Mouse (Mus musculus): ENCODE results near the gene Rflnb. TPM values are rescaled to one million over a fixed set of nuclear protein-coding genes. Genes with fewer than 3 reads are reported as not detected.

Rflnb gene
- polyA plus RNA-seq, 1 experiment from 2014 or later, result 55.6 TPM

DNA sequence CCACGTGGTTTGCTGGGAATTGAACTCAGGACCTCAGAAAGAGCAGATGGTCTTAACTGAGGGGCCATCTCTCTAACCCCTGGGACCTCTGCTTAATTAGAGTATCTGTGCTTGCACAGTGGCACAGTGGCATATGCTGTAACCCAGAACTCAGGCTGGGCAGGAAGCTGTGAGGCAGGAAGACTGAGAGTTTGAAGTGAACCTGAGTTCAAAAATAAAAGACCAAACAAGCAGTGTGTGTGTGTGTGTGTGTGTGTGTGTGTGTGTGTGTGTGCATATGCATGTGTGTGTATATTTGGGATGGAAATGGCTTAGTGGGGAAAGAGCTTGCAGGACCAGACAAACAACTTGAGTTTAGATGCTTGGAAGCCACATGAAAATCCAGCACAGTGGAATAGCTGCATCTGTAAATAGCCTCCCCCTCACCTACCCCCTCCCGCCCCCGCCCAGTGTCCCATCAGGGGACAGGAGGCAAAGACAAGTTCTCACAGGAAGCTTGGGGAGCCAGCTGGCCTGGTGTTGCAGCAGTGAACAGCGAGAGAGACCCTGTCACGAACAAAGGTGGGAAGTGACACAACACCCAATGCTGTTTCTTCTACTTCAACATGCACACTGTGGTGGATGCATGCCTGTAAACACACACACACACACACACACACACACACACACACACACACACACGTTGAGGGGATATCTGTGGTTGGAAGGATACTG, 10.2 kb upstream of the Rflnb start:
- Histone ChIP-seq H3K27me3 (no peaks in the 10 kb centered on the region), H3K4me2 (replicated peaks) (no peak overlapping the region), H3K4me1 (peaks cover 23% of the 10 kb centered on the region), H3K36me3 (no peaks in the 10 kb centered on the region), H3K27ac (replicated peaks) (no peak overlapping the region), H3K9ac (no peak overlapping the region), H3K4me3 (replicated peaks) (no peak overlapping the region), H3K9me3 (replicated peaks) (no peaks in the 10 kb centered on the region)
- ATAC-seq (ENCODE audit: insufficient number of reproducible peaks, low FRiP score, low TSS enrichment, low read depth), result no peak; the same call in 1 of the 2 replicates
- whole genome bisulfite sequencing, result 53% methylated on average over 6 of the region's 6 CpGs

- H3K9me3 ChIP-seq (replicated peaks), result no peaks in the 10 kb centered on the region
- no peaks in the 10 kb centered on the region; the same call in 1 of the 2 replicates for H3K4me1 ChIP-seq
- no peaks in the 10 kb centered on the region for H3K27me3 ChIP-seq
- no peaks in the 10 kb centered on the region for H3K36me3 ChIP-seq
- H3K9ac ChIP-seq, result no peak overlapping the region
- no peak overlapping the region for H3K4me2 ChIP-seq (replicated peaks)
- WGBS, result 70% methylated on average over 8 of the region's 8 CpGs
- ATAC-seq (ENCODE audit: insufficient number of reproducible peaks, low FRiP score, low TSS enrichment, low read depth), result no peak
- H3K4me3 ChIP-seq (replicated peaks), result no peak overlapping the region
- no peak overlapping the region for H3K27ac ChIP-seq (replicated peaks)
These were observed 7.6 kb upstream of the Rflnb start for GRCm38 (mm10) chr11:76035182-76035581.

DNA sequence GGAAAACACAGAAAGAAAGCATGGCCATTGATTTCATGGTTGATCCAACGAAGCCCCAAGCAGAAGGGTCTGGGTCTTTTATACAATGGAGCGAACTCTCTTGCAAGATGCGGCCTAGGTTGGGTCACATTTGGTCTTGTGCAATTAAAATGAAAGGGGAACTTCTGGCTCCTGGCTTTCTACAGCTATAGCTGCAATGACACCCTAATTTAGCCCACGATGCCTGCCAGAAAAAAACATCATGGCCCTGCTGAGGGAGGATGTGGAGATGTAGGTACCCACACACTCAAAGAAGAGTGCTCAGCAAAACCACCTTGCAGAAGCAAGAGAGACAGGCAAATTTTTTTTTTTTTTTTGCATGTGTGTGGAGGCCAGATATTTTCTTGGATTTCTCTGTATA, 6.3 kb upstream of the Rflnb start:
- Histone ChIP-seq H3K4me2 (replicated peaks) (no peak overlapping the region), H3K4me1 (peaks cover 8% of the 10 kb centered on the region; the same call in 1 of the 2 replicates), H3K9ac (no peak overlapping the region), H3K4me3 (replicated peaks) (no peak overlapping the region), H3K27ac (replicated peaks) (no peak overlapping the region), H3K9me3 (replicated peaks) (no peaks in the 10 kb centered on the region), H3K36me3 (no peaks in the 10 kb centered on the region), H3K27me3 (no peaks in the 10 kb centered on the region)
- 71% methylated on average over 4 of the region's 4 CpGs for WGBS
- ATAC-seq (ENCODE audit: insufficient number of reproducible peaks, low FRiP score, low TSS enrichment, low read depth), result no peak

DNA sequence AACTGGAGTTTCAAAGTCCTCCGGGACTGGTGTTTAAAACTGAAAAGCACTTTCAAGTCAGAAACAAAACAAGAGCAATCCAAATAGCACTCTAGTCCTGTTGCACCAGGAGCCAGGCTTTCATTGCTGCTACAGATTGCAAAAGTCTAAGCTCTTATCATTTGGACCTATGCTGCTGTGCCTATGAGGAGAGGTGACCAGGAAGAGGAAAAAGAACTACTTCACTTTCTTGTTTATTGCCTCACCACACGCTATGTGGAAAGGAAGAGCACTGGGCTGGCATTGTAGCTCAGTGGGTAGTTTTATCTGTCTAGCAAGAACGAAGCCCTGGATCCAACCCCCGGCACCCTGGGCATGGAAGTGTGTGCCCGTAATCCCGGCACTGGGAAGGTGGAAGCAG, 5.8 kb upstream of the Rflnb start:
- 58% methylated on average over 6 of the region's 6 CpGs for WGBS
- no peaks in the 10 kb centered on the region for H3K27me3 ChIP-seq
- no peaks in the 10 kb centered on the region for H3K36me3 ChIP-seq
- H3K9ac ChIP-seq, result no peak overlapping the region
- no peak for ATAC-seq (ENCODE audit: insufficient number of reproducible peaks, low FRiP score, low TSS enrichment, low read depth)
- no peak overlapping the region for H3K27ac ChIP-seq (replicated peaks)
- H3K4me1 ChIP-seq, result peaks cover 9% of the 10 kb centered on the region; the same call in 1 of the 2 replicates
- H3K4me2 ChIP-seq (replicated peaks), result no peak overlapping the region
- no peak overlapping the region for H3K4me3 ChIP-seq (replicated peaks)
- H3K9me3 ChIP-seq (replicated peaks), result no peaks in the 10 kb centered on the region

GRCm38 (mm10) chr11:76028072-76028465, 487 bp upstream of the Rflnb start:
- H3K4me3 ChIP-seq (replicated peaks), result peak overlapping the region; percentile 79
- no peaks in the 10 kb centered on the region for H3K27me3 ChIP-seq
- peak overlapping the region; percentile 82 for H3K4me2 ChIP-seq (replicated peaks)
- no peaks in the 10 kb centered on the region for H3K9me3 ChIP-seq (replicated peaks)
- WGBS, result 2% methylated on average over 10 of the region's 14 CpGs
- peaks cover 37% of the 10 kb centered on the region for H3K4me1 ChIP-seq
- peak overlapping the region; percentile 75 for H3K9ac ChIP-seq
- ATAC-seq (ENCODE audit: insufficient number of reproducible peaks, low FRiP score, low TSS enrichment, low read depth), result no peak
- H3K36me3 ChIP-seq, result peaks cover 13% of the 10 kb centered on the region
- peak overlapping the region; percentile 90 for H3K27ac ChIP-seq (replicated peaks)

DNA sequence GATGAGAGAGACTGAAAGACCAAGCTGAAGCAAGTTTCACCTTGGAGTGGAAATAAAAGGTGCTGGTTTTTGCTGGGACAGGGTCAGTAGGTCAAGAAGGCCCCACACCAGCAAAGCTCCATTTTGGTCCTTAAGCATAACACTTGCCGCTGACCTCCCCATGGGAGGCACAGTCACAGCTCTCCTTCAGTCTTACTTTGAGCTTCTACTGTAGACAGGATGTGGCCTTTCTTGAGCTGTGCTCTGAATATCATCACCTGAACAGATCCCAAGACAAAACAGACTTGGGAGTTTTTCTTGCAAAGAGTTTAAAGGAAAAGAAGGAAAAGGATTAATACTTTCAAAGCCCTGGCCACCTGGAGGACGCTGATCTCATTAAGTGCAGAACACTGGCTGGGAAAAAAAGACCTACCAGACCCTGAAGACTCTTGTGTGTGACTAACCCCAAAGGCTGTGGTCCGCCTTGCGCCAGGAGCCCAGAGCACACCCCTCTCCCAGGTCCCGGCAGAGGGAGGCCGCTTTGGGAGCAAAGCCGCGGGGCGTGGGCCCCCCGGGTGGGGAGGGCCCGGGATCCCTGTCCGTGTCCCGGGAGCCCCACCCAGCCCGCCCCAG, 949 bp downstream of the Rflnb start:
- peak; percentile 47 for ATAC-seq (ENCODE audit: insufficient number of reproducible peaks, low FRiP score, low TSS enrichment, low read depth)

DNA sequence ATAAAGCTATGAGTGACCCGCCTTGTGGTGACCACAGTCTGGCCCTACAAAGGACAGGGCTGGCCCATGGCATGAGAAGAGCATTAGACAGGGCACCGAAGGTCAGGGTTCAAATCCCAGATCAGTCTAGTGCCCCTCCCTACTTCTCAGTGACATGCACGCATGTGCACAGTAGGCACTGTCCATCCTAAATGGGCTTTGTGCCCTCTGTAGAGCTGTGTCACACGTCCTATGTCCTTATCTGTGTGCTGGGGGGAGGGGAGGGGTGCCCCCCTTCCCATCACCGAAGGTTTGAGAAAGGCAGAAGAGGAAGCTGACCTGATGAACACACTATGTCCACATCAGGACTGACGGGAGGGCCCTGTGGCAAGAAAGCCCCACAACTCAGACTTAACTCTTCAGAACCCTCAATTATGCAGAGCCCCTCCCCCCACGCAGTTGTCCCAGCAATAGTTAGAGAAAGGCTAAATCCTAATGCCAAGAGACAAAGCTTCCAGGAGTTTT, 2.5 kb downstream of the Rflnb start:
- no peaks in the 10 kb centered on the region for H3K27me3 ChIP-seq
- WGBS, result 61% methylated on average over 7 of the region's 7 CpGs
- H3K36me3 ChIP-seq, result peaks cover 23% of the 10 kb centered on the region
- no peak overlapping the region for H3K9ac ChIP-seq
- no peaks in the 10 kb centered on the region for H3K9me3 ChIP-seq (replicated peaks)
- peaks cover 55% of the 10 kb centered on the region for H3K4me1 ChIP-seq
- no peak overlapping the region for H3K27ac ChIP-seq (replicated peaks)
- no peak for ATAC-seq (ENCODE audit: insufficient number of reproducible peaks, low FRiP score, low TSS enrichment, low read depth)
- H3K4me3 ChIP-seq (replicated peaks), result peak overlapping the region; percentile 3; the same call in 1 of the 2 replicates
- H3K4me2 ChIP-seq (replicated peaks), result peak overlapping the region; percentile 82

More for the DNA sequence above, 949 bp downstream of the Rflnb start:
- WGBS, result 5% methylated on average over 14 of the region's 14 CpGs
- H3K9me3 ChIP-seq (replicated peaks), result no peaks in the 10 kb centered on the region
- H3K4me2 ChIP-seq (replicated peaks), result peak overlapping the region; percentile 82
- H3K9ac ChIP-seq, result peak overlapping the region; percentile 75
- H3K27ac ChIP-seq (replicated peaks), result peak overlapping the region; percentile 90
- no peaks in the 10 kb centered on the region for H3K27me3 ChIP-seq
- peaks cover 42% of the 10 kb centered on the region for H3K4me1 ChIP-seq
- peaks cover 23% of the 10 kb centered on the region for H3K36me3 ChIP-seq
- H3K4me3 ChIP-seq (replicated peaks), result peak overlapping the region; percentile 79

- Histone ChIP-seq H3K36me3 (peaks cover 23% of the 10 kb centered on the region), H3K27me3 (no peaks in the 10 kb centered on the region), H3K9ac (no peak overlapping the region), H3K4me1 (peaks cover 31% of the 10 kb centered on the region), H3K9me3 (replicated peaks) (no peaks in the 10 kb centered on the region), H3K27ac (replicated peaks) (peak overlapping the region; percentile 48), H3K4me2 (replicated peaks) (no peak overlapping the region), H3K4me3 (replicated peaks) (no peak overlapping the region)
- no peak for ATAC-seq (ENCODE audit: insufficient number of reproducible peaks, low FRiP score, low TSS enrichment, low read depth)
- 40% methylated on average over 9 of the region's 9 CpGs for WGBS
These were observed 6.7 kb downstream of the Rflnb start for GRCm38 (mm10) chr11:76020916-76021315.

DNA sequence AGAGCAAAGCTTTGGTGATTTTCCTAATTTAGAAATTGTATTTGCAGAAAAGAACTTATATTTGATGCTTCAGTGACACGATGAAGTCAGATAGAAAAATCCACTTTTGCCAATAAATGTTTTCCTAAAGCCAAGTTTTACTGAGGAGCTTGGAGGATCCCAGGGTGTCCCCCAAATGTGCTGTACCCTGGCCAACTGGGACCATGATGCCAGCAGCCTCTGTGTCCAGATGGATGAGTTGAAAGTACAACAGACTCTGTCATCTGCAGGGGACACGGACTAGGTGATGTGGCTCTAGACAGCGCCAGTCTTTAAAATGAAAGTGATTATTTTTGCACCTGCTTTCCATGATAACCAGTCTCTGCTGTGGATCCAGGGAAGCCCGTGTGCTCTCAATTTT, 7.7 kb downstream of the Rflnb start:
- no peak for ATAC-seq (ENCODE audit: insufficient number of reproducible peaks, low FRiP score, low TSS enrichment, low read depth)
- Histone ChIP-seq H3K4me2 (replicated peaks) (no peak overlapping the region), H3K27ac (replicated peaks) (no peak overlapping the region), H3K4me1 (peaks cover 20% of the 10 kb centered on the region), H3K27me3 (no peaks in the 10 kb centered on the region), H3K36me3 (peaks cover 23% of the 10 kb centered on the region), H3K4me3 (replicated peaks) (no peak overlapping the region), H3K9me3 (replicated peaks) (no peaks in the 10 kb centered on the region), H3K9ac (no peak overlapping the region)
- 75% methylated on average over 4 of the region's 4 CpGs for WGBS

- H3K9me3 ChIP-seq (replicated peaks), result no peaks in the 10 kb centered on the region
- WGBS, result 73% methylated on average over 4 of the region's 4 CpGs
- peaks cover 11% of the 10 kb centered on the region for H3K4me1 ChIP-seq
- no peak overlapping the region for H3K9ac ChIP-seq
- no peaks in the 10 kb centered on the region for H3K27me3 ChIP-seq
- H3K27ac ChIP-seq (replicated peaks), result no peak overlapping the region
- no peak overlapping the region for H3K4me2 ChIP-seq (replicated peaks)
- no peak overlapping the region for H3K4me3 ChIP-seq (replicated peaks)
- H3K36me3 ChIP-seq, result no peaks in the 10 kb centered on the region
- no peak for ATAC-seq (ENCODE audit: insufficient number of reproducible peaks, low FRiP score, low TSS enrichment, low read depth)
These were observed 11.8 kb downstream of the Rflnb start for GRCm38 (mm10) chr11:76015814-76016213.

- Histone ChIP-seq H3K27ac (replicated peaks) (no peak overlapping the region), H3K4me1 (peaks cover 5% of the 10 kb centered on the region; the same call in 1 of the 2 replicates), H3K36me3 (no peaks in the 10 kb centered on the region), H3K4me2 (replicated peaks) (no peak overlapping the region), H3K9ac (no peak overlapping the region), H3K27me3 (no peaks in the 10 kb centered on the region), H3K4me3 (replicated peaks) (no peak overlapping the region), H3K9me3 (replicated peaks) (no peaks in the 10 kb centered on the region)
- WGBS, result 84% methylated on average over 6 of the region's 6 CpGs
- no peak for ATAC-seq (ENCODE audit: insufficient number of reproducible peaks, low FRiP score, low TSS enrichment, low read depth)
These were observed 12.3 kb downstream of the Rflnb start for GRCm38 (mm10) chr11:76015251-76015650.

Measured in embryonic facial prominence, embryonic 15.5 days (tissue).